Mouse (Mus musculus) layer of hippocampus, postnatal 36 days (tissue): Measurements from ENCODE around the gene Tmcc3. TPM values are rescaled to one million over a fixed set of nuclear protein-coding genes. Genes with fewer than 3 reads are reported as not detected.

Experiments used
- DNase-seq, 2 experiments: peaks; one replicate each; pipeline ENCODE4 v3.0.0; 2022
- total RNA-seq, 2 experiments: library from RNA; stranded (reverse); gene quantifications; 2 replicates each; pipeline ENCODE4 v1.2.3; 2021

The Tmcc3 gene
- total RNA-seq, 2 experiments from 2014 or later = 45.8 to 46.6 TPM

- no peak for DNase-seq
Observed at GRCm38 (mm10) chr10:94551924-94552523, 240.3 kb downstream of the Tmcc3 start.

- DNase-seq = no peak
Observed at GRCm38 (mm10) chr10:94555394-94555793, 243.6 kb downstream of the Tmcc3 start.

- no peak for DNase-seq
Observed at GRCm38 (mm10) chr10:94557428-94558149, 245.8 kb downstream of the Tmcc3 start.

GRCm38 (mm10) chr10:94558826-94559225, 247.1 kb downstream of the Tmcc3 start:
- DNase-seq = peak in 1 of 2 experiments; percentile 42

GRCm38 (mm10) chr10:94561351-94561750, 249.6 kb downstream of the Tmcc3 start:
- no peak for DNase-seq

GRCm38 (mm10) chr10:94562188-94562587, 250.4 kb downstream of the Tmcc3 start:
- DNase-seq = no peak

GRCm38 (mm10) chr10:94562991-94563390, 251.2 kb downstream of the Tmcc3 start:
- DNase-seq = no peak

- DNase-seq = no peak
Observed at GRCm38 (mm10) chr10:94565410-94566221, 253.9 kb downstream of the Tmcc3 start.

GRCm38 (mm10) chr10:94566222-94566868, 254.6 kb downstream of the Tmcc3 start:
- no peak for DNase-seq

GRCm38 (mm10) chr10:94567251-94567650, 255.5 kb downstream of the Tmcc3 start:
- DNase-seq = no peak

GRCm38 (mm10) chr10:94567915-94568314, 256.2 kb downstream of the Tmcc3 start:
- no peak for DNase-seq

- no peak for DNase-seq
Observed at GRCm38 (mm10) chr10:94568867-94569266, 257.1 kb downstream of the Tmcc3 start.

GRCm38 (mm10) chr10:94569731-94570130, 258.0 kb downstream of the Tmcc3 start:
- no peak for DNase-seq

GRCm38 (mm10) chr10:94571927-94572620, 260.3 kb downstream of the Tmcc3 start:
- no peak for DNase-seq

GRCm38 (mm10) chr10:94572772-94573171, 261.0 kb downstream of the Tmcc3 start:
- DNase-seq = no peak

GRCm38 (mm10) chr10:94574451-94575333, 262.9 kb downstream of the Tmcc3 start:
- DNase-seq = no peak

- no peak for DNase-seq
Observed at GRCm38 (mm10) chr10:94575958-94576357, 264.2 kb downstream of the Tmcc3 start.

GRCm38 (mm10) chr10:94578870-94579269, 267.1 kb downstream of the Tmcc3 start:
- DNase-seq = no peak

- no peak for DNase-seq
Observed at GRCm38 (mm10) chr10:94581384-94581783, 269.6 kb downstream of the Tmcc3 start.

- DNase-seq = no peak
Observed at GRCm38 (mm10) chr10:94583714-94584113, 272.0 kb downstream of the Tmcc3 start.

GRCm38 (mm10) chr10:94584851-94585359, 273.2 kb downstream of the Tmcc3 start:
- DNase-seq = peak; percentile 30 to 42
